Mouse (Mus musculus) hindbrain, embryonic 16.5 days (tissue): ENCODE measurements at regions not wholly inside any gene's neighbourhood (a gene's known extent, or its start where the extent isn't known, plus 50 kb on each side); places are given as distances from the start of the nearest gene placed in this dataset.

Source experiments
- ATAC-seq: fragments of 200-750 bp; cut with Nextera tagmentation; 2 replicates; pipeline ENCODE4 v1.8.0; 2017; ENCODE audit warnings: moderate TSS enrichment, moderate library complexity
- H3K27ac ChIP-seq: fragments of 300-500 bp; sonication (generic); 2 replicates; pipeline ENCODE4 v1.5.1; 2014; ENCODE audit warnings: low read depth, mild to moderate bottlenecking, control low read depth, low read length, moderate library complexity
- H3K27me3 ChIP-seq: fragments of 300-500 bp; sonication (generic); replicated peaks from 2 replicates; pipeline ENCODE4 v1.6.1; 2014; ENCODE audit warnings: low read length; ENCODE audit not compliant: control insufficient read depth, insufficient read depth
- H3K36me3 ChIP-seq: fragments of 300-500 bp; sonication (generic); 2 replicates; pipeline ENCODE4 v1.6.1; 2014; ENCODE audit warnings: mild to moderate bottlenecking, low read length, moderate library complexity, mixed read lengths; ENCODE audit not compliant: control insufficient read depth, insufficient read depth
- H3K4me1 ChIP-seq: fragments of 300-500 bp; sonication (generic); 2 replicates; pipeline ENCODE4 v1.6.1; 2014; ENCODE audit warnings: low read depth, low read length; ENCODE audit not compliant: control insufficient read depth, insufficient read depth
- H3K4me2 ChIP-seq: fragments of 300-500 bp; sonication (generic); 2 replicates; pipeline ENCODE4 v1.6.1; 2014; ENCODE audit warnings: mild to moderate bottlenecking, low read length, control low read depth, moderate library complexity
- H3K4me3 ChIP-seq: fragments of 300-500 bp; sonication (generic); 2 replicates; pipeline ENCODE4 v1.5.1; 2014; ENCODE audit warnings: mild to moderate bottlenecking, low read length, control low read depth, moderate library complexity
- H3K9ac ChIP-seq: fragments of 300-500 bp; sonication (generic); 2 replicates; pipeline ENCODE4 v1.6.1; 2014; ENCODE audit warnings: low read depth, mild to moderate bottlenecking, control low read depth, low read length, moderate library complexity
- H3K9me3 ChIP-seq: fragments of 300-500 bp; sonication (generic); 2 replicates; pipeline ENCODE4 v1.6.1; 2014; ENCODE audit warnings: mild to moderate bottlenecking, low read length, moderate library complexity; ENCODE audit not compliant: control insufficient read depth
- WGBS: fragments of 180-500 bp; shearing (Covaris S2); extraction: QIAGEN DNeasy Blood & Tissue Kit; methylation state at CpG from one replicate; pipeline ENCODE4 v1.1.7; 2014; 5-methylcytosine and 5-hydroxymethylcytosine counted together

GRCm38 (mm10) chr13:37157808-37158207 lies 107.8 kb upstream of the F13a1 start:
- Histone ChIP-seq H3K36me3 (no peaks in the 10 kb centered on the region), H3K4me2 (no peak overlapping the region), H3K27ac (no peak overlapping the region), H3K9me3 (no peaks in the 10 kb centered on the region), H3K9ac (no peak overlapping the region), H3K4me3 (no peak overlapping the region), H3K4me1 (no peaks in the 10 kb centered on the region), H3K27me3 (no peaks in the 10 kb centered on the region)
- 86% methylated on average over 3 of the region's 3 CpGs for WGBS
- no peak for ATAC-seq

- WGBS: 34% methylated on average over 4 of the region's 4 CpGs
- peak; percentile 52; the same call in 1 of the 2 replicates for ATAC-seq
Observed at GRCm38 (mm10) chr13:37151835-37152516, 101.9 kb upstream of the F13a1 start.

GRCm38 (mm10) chr13:37149961-37150360 lies 99.9 kb upstream of the F13a1 start:
- H3K4me3 ChIP-seq: no peak overlapping the region
- H3K27ac ChIP-seq: no peak overlapping the region
- ATAC-seq: no peak
- 97% methylated on average over 1 of the region's 1 CpGs for WGBS
- H3K4me1 ChIP-seq: no peaks in the 10 kb centered on the region
- H3K9me3 ChIP-seq: no peaks in the 10 kb centered on the region
- H3K9ac ChIP-seq: no peak overlapping the region
- no peaks in the 10 kb centered on the region for H3K36me3 ChIP-seq
- H3K27me3 ChIP-seq: no peaks in the 10 kb centered on the region
- no peak overlapping the region for H3K4me2 ChIP-seq

More at GRCm38 (mm10) chr13:37151835-37152516, 101.9 kb upstream of the F13a1 start:
- Histone ChIP-seq H3K36me3 (no peaks in the 10 kb centered on the region), H3K4me1 (no peaks in the 10 kb centered on the region), H3K9me3 (no peaks in the 10 kb centered on the region), H3K4me3 (no peak overlapping the region), H3K9ac (no peak overlapping the region), H3K27me3 (no peaks in the 10 kb centered on the region), H3K4me2 (no peak overlapping the region), H3K27ac (no peak overlapping the region)

- Histone ChIP-seq H3K9ac (no peak overlapping the region), H3K27me3 (no peaks in the 10 kb centered on the region), H3K9me3 (no peaks in the 10 kb centered on the region), H3K4me1 (no peaks in the 10 kb centered on the region), H3K4me2 (no peak overlapping the region), H3K4me3 (no peak overlapping the region), H3K27ac (no peak overlapping the region), H3K36me3 (no peaks in the 10 kb centered on the region)
- peak; percentile 68; the same call in 1 of the 2 replicates for ATAC-seq
- 49% methylated on average over 3 of the region's 3 CpGs for WGBS
Observed at GRCm38 (mm10) chr13:37149066-37149781, 99.2 kb upstream of the F13a1 start.

DNA sequence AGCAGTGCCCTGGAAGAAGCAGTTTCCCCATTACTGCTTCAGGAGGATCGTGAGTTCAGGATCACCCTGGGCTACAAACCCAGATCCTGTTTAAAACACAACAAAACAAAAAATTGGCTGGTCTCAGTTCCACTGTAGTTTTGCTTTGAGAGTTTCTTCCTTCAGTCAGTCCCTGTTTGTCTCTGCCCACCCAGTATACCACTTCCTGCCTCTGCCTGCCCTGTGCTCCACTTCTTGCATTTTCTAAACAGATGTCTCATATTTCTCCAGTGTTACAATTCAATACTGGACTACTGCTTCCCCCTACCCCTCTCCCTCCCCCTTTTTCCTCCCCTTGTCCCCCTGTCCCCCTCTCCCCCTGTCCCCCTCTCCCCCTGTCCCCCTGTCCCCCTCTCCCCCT lies 98.6 kb upstream of the F13a1 start:
- Histone ChIP-seq H3K27me3 (no peaks in the 10 kb centered on the region), H3K27ac (no peak overlapping the region), H3K4me1 (no peaks in the 10 kb centered on the region), H3K9ac (no peak overlapping the region), H3K36me3 (no peaks in the 10 kb centered on the region), H3K4me3 (no peak overlapping the region), H3K4me2 (no peak overlapping the region), H3K9me3 (no peaks in the 10 kb centered on the region)
- WGBS: 92% methylated on average over 1 of the region's 1 CpGs
- no peak for ATAC-seq

DNA sequence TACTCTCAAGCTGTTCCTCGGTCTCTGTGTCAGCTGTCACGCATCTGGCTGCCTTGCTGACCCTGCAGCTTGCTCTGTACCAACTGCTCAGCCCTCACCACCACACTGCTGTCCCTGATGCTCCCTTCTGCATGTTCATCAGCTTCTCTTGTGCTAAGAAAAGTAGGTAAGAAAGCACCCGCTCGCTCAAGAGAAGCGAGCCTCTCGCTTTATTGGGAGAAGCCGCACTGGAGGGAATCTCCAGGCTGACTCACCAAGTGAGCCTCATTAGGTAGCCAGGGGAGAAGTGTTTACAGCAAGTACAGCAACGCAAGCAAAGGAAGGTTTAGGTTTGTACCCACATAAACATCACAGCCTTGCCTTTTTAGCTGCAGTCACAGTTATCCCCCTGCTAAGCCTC lies 97.7 kb upstream of the F13a1 start:
- Histone ChIP-seq H3K27ac (no peak overlapping the region), H3K27me3 (no peaks in the 10 kb centered on the region), H3K36me3 (no peaks in the 10 kb centered on the region), H3K4me3 (no peak overlapping the region), H3K4me1 (no peaks in the 10 kb centered on the region), H3K4me2 (no peak overlapping the region), H3K9ac (no peak overlapping the region), H3K9me3 (no peaks in the 10 kb centered on the region)
- 79% methylated on average over 8 of the region's 8 CpGs for WGBS
- ATAC-seq: no peak

GRCm38 (mm10) chr13:37142812-37143211 lies 92.8 kb upstream of the F13a1 start:
- no peaks in the 10 kb centered on the region for H3K27me3 ChIP-seq
- H3K4me2 ChIP-seq: no peak overlapping the region
- no peak overlapping the region for H3K27ac ChIP-seq
- no peak overlapping the region for H3K4me3 ChIP-seq
- H3K9ac ChIP-seq: no peak overlapping the region
- no peak for ATAC-seq
- H3K36me3 ChIP-seq: no peaks in the 10 kb centered on the region
- H3K9me3 ChIP-seq: no peaks in the 10 kb centered on the region
- WGBS: 95% methylated on average over 2 of the region's 2 CpGs
- H3K4me1 ChIP-seq: no peaks in the 10 kb centered on the region

DNA sequence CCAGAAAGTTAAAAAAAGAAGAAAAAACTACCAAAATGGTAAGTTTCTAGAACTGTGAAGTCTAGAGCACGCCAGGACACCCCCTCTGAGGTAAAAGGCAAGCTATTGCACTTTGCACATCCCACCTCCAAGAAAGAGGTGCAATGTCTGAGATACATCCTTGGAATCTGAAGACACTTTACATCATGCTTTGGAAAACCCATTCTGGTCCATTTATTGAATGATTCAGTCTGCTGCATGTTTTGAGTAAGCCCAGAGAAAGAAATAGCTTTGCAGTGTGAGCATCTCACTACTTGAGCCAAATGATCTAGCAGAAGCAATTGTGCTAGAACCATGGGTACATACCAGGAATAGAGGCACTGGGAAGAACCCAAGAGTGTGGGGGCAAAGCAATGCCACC lies 85.1 kb upstream of the F13a1 start:
- no peaks in the 10 kb centered on the region for H3K9me3 ChIP-seq
- ATAC-seq: no peak
- H3K4me3 ChIP-seq: no peak overlapping the region
- H3K4me1 ChIP-seq: no peaks in the 10 kb centered on the region
- no peak overlapping the region for H3K27ac ChIP-seq
- 58% methylated on average over 1 of the region's 1 CpGs for WGBS
- H3K36me3 ChIP-seq: no peaks in the 10 kb centered on the region
- H3K9ac ChIP-seq: no peak overlapping the region
- no peak overlapping the region for H3K4me2 ChIP-seq
- no peaks in the 10 kb centered on the region for H3K27me3 ChIP-seq

DNA sequence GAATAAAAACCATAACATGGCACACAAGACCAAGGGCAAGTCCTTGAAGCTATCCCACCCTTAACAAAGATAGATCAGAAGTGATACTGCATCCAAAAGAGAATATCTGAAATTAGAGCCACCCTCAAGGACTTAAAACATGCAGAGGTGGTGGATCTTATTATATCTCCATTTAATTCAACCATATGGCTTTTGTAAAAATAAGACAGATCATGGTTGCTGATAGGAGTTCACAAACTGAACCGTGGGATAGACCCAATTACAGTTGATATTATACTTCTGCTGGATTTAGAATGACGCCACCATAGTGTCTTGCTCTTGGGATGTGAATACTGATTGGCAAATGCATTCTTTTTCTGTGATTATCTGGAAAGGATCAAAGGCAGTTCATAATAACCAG lies 84.5 kb upstream of the F13a1 start:
- 73% methylated on average over 2 of the region's 2 CpGs for WGBS
- Histone ChIP-seq H3K9ac (no peak overlapping the region), H3K27ac (no peak overlapping the region), H3K4me3 (no peak overlapping the region), H3K27me3 (no peaks in the 10 kb centered on the region), H3K4me1 (no peaks in the 10 kb centered on the region), H3K36me3 (no peaks in the 10 kb centered on the region), H3K4me2 (no peak overlapping the region), H3K9me3 (no peaks in the 10 kb centered on the region)
- no peak for ATAC-seq
